Mouse (Mus musculus) liver, embryonic 13.5 days (tissue): ENCODE measurements around the gene Nrbf2. TPM values are rescaled to one million over a fixed set of nuclear protein-coding genes. Genes with fewer than 3 reads are reported as not detected.

Experiments used
- ATAC-seq: fragments of 200-750 bp; cut with Nextera tagmentation; 2 replicates; pipeline ENCODE4 v1.8.0; 2017; ENCODE audit warnings: low read depth, mild to moderate bottlenecking, moderate number of reproducible peaks, moderate library complexity
- DNase-seq: peaks from one replicate; pipeline ENCODE4 v3.0.0; 2022
- H3K27ac ChIP-seq: fragments of 300-500 bp; sonication (generic); 2 replicates; pipeline ENCODE4 v1.5.1; 2015; ENCODE audit warnings: moderate library complexity, mild to moderate bottlenecking, inconsistent platforms
- H3K27me3 ChIP-seq: fragments of 300-500 bp; sonication (generic); 2 replicates; pipeline ENCODE4 v1.6.1; 2015; ENCODE audit warnings: mild to moderate bottlenecking, inconsistent platforms
- H3K36me3 ChIP-seq: fragments of 300-500 bp; sonication (generic); 2 replicates; pipeline ENCODE4 v1.6.1; 2015; ENCODE audit warnings: mild to moderate bottlenecking, inconsistent platforms
- H3K4me1 ChIP-seq: fragments of 300-500 bp; sonication (generic); replicated peaks from 2 replicates; pipeline ENCODE4 v1.6.1; 2015; ENCODE audit warnings: inconsistent platforms
- H3K4me2 ChIP-seq: fragments of 300-500 bp; sonication (generic); 2 replicates; pipeline ENCODE4 v1.6.1; 2015; ENCODE audit warnings: inconsistent platforms, mild to moderate bottlenecking, moderate library complexity
- H3K4me3 ChIP-seq: fragments of 300-500 bp; sonication (generic); replicated peaks from 2 replicates; pipeline ENCODE4 v1.5.1; 2015; ENCODE audit warnings: mild to moderate bottlenecking, inconsistent platforms
- H3K9ac ChIP-seq: fragments of 300-500 bp; sonication (generic); 2 replicates; pipeline ENCODE4 v1.6.1; 2015; ENCODE audit warnings: mild to moderate bottlenecking, inconsistent platforms
- H3K9me3 ChIP-seq: fragments of 300-500 bp; sonication (generic); replicated peaks from 2 replicates; pipeline ENCODE4 v1.6.1; 2016; ENCODE audit warnings: inconsistent platforms
- WGBS: fragments of 180-500 bp; shearing (Covaris S2); methylation state at CpG from one replicate; pipeline ENCODE4 v1.1.7; 2015; ENCODE audit not compliant: insufficient replicate concordance; 5-methylcytosine and 5-hydroxymethylcytosine counted together
- polyA plus RNA-seq: library from polyadenylated mRNA; unstranded; fragments of >200 nt; fragmentation: Nextera tagmentation; extraction: Ambion mirVana; gene quantifications from 2 replicates; pipeline ENCODE4 v1.2.1, GENCODE M21; 2015

Gene Nrbf2
- polyA plus RNA-seq, 1 experiment from 2014 or later, result 19.2 TPM

DNA sequence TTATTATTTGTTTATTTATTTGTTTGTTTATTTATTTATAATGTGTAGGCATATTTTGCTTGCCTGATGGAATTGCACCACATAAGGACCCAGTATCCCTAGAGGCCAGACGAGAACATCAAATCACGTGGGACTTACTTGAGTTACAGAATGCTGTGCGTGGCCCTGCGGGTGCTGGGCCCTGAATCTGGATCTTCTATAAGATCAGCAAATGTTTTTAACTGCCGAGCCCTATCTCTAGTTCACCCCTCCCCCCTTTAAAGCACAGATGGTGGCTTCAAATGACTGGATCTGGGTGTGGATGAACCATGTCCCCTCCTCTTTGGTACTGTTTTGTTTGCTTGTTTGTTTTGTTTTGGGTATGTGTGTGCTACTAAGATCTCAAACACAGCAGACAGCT lies 10.2 kb upstream of the Nrbf2 start:
- Histone ChIP-seq H3K4me2 (no peak overlapping the region), H3K9ac (no peak overlapping the region), H3K9me3 (no peaks in the 10 kb centered on the region), H3K27me3 (no peaks in the 10 kb centered on the region), H3K27ac (peak overlapping the region; percentile 85), H3K36me3 (no peaks in the 10 kb centered on the region), H3K4me1 (peaks cover 41% of the 10 kb centered on the region), H3K4me3 (no peak overlapping the region)
- no peak for DNase-seq
- peak; percentile 42; the same call in 1 of the 2 replicates for ATAC-seq
- 26% methylated on average over 5 of the region's 5 CpGs for WGBS

DNA sequence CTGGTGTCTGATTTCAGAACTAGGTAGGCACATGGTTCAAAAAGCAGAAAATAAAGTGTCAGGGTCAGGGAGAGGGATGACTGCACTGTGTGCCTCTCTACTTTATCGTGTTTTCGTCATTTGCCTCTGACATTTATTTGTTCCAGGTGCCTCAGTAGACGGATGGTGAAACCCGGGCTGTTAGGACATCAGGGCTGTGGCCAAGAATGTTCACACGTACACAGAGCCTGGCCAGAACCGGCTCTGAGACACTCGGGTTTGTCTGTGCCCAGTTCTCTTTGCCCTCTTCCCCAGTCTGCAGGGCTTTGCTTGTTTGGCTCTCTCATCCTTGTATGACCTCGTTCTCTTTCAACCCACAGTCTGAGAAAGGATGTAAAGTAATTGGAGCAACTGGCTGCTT lies 6.0 kb upstream of the Nrbf2 start:
- H3K27me3 ChIP-seq, result no peaks in the 10 kb centered on the region
- no peak for DNase-seq
- WGBS, result 54% methylated on average over 8 of the region's 8 CpGs
- H3K9me3 ChIP-seq, result no peaks in the 10 kb centered on the region
- H3K4me2 ChIP-seq, result no peak overlapping the region
- no peak for ATAC-seq
- H3K36me3 ChIP-seq, result no peaks in the 10 kb centered on the region
- H3K4me3 ChIP-seq, result no peak overlapping the region
- no peak overlapping the region for H3K9ac ChIP-seq
- H3K4me1 ChIP-seq, result peaks cover 13% of the 10 kb centered on the region
- H3K27ac ChIP-seq, result no peak overlapping the region

DNA sequence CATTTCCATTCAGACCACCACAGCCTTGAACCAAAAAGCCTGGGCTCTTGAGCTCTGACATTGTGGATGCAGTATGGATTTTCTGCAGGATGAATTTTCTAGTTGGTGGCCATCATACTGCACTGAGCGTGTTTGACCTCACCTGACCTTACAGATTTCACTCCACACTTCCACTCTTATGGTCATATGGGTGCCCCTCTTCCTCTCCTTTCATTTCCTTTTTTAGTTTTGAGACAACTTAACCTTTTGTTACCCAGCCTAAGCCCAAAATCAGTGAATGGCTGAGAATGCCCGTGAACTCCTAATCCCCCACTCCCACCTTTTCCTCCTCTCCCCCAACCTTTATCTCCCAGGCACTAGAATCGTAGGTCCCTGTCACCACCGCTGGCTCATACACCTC lies 5.5 kb upstream of the Nrbf2 start:
- peaks cover 11% of the 10 kb centered on the region for H3K4me1 ChIP-seq
- ATAC-seq (no peak), DNase-seq (no peak)
- WGBS, result 63% methylated on average over 4 of the region's 4 CpGs
- H3K27ac ChIP-seq, result no peak overlapping the region
- H3K9me3 ChIP-seq, result no peaks in the 10 kb centered on the region
- H3K36me3 ChIP-seq, result no peaks in the 10 kb centered on the region
- H3K9ac ChIP-seq, result no peak overlapping the region
- H3K27me3 ChIP-seq, result no peaks in the 10 kb centered on the region
- H3K4me3 ChIP-seq, result no peak overlapping the region
- H3K4me2 ChIP-seq, result no peak overlapping the region

DNA sequence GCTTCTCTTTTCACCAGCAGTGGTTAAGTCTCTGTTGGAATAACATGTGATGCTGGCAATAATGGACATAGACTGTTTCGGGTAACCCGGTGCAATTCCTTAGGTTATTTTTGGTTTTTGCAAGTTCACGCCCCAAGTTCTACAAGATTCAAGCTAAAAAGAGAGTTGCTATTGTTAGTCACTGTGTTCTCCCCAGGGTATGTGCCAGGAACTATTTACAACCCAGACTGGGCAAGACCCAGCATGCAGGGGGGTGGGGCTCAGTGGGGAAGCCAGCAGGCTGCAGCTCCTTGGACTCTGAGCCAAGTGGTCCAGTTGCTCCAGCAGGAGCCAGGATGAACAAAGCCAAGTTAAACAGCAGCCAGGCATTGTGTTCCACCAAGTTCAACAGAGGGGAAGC lies 2.8 kb upstream of the Nrbf2 start:
- H3K27ac ChIP-seq, result no peak overlapping the region
- no peak for ATAC-seq

DNA sequence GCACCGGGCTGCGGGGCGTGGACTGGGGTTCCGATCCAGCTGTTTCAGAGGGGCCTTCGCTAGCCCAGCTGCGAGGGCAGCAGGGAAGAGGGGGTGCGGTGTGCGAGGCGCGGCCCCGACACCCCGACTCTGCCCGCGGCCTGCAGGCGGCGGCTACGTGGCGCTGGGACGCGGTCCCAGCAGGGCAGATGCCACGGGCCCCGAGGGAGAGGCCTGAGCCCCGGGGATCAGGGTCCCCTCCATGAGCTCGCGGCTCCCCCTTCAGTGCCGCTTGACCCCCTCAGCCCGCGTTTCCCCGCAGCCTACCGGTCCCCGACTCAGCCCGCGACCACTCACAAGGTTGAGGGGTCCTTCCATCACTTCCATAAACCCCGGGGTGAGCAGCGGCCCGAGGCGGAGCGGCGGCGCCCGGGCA lies 337 bp downstream of the Nrbf2 start:
- peak; percentile 76 for ATAC-seq
- H3K36me3 ChIP-seq, result no peaks in the 10 kb centered on the region
- peak overlapping the region; percentile 73; the same call in 1 of the 2 replicates for H3K27ac ChIP-seq
- peak overlapping the region; percentile 88 for H3K4me3 ChIP-seq
- H3K4me1 ChIP-seq, result peaks cover 38% of the 10 kb centered on the region
- H3K9me3 ChIP-seq, result no peaks in the 10 kb centered on the region
- WGBS, result under 1% methylated on average over 41 of the region's 41 CpGs
- no peak for DNase-seq
- peak overlapping the region; percentile 93 for H3K4me2 ChIP-seq
- H3K9ac ChIP-seq, result peak overlapping the region; percentile 94
- no peaks in the 10 kb centered on the region for H3K27me3 ChIP-seq

More for the DNA sequence above, 2.8 kb upstream of the Nrbf2 start:
- Histone ChIP-seq H3K4me3 (no peak overlapping the region), H3K9ac (no peak overlapping the region), H3K36me3 (no peaks in the 10 kb centered on the region), H3K4me1 (peaks cover 21% of the 10 kb centered on the region), H3K4me2 (no peak overlapping the region), H3K9me3 (no peaks in the 10 kb centered on the region), H3K27me3 (no peaks in the 10 kb centered on the region)
- WGBS, result 82% methylated on average over 3 of the region's 3 CpGs
- DNase-seq, result no peak

DNA sequence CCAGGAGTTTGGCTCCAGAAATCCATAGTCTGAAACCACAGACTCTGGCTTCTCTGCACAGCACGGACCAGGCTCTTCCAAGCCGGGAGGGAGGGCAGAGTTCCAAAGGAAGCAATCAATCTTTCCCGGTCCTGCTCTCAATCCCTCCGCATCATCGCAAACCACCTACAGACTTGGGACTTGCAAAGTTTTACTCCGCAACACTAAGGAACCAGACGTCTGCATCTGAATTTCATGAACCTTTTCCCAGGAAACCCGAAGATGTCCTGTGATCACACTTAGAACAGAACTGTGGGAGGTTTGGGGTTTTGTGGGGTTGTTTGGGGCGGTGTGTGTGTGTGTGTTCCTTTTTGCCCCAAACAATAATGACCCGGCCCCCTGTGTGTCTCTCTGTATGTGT lies 794 bp downstream of the Nrbf2 start:
- peak overlapping the region; percentile 73; the same call in 1 of the 2 replicates for H3K27ac ChIP-seq
- 2% methylated on average over 10 of the region's 10 CpGs for WGBS
- no peaks in the 10 kb centered on the region for H3K27me3 ChIP-seq
- ATAC-seq (no peak), DNase-seq (no peak)
- peak overlapping the region; percentile 93 for H3K4me2 ChIP-seq
- H3K9me3 ChIP-seq, result no peaks in the 10 kb centered on the region
- H3K4me1 ChIP-seq, result peaks cover 38% of the 10 kb centered on the region
- peak overlapping the region; percentile 94 for H3K9ac ChIP-seq
- peak overlapping the region; percentile 88 for H3K4me3 ChIP-seq
- H3K36me3 ChIP-seq, result no peaks in the 10 kb centered on the region

DNA sequence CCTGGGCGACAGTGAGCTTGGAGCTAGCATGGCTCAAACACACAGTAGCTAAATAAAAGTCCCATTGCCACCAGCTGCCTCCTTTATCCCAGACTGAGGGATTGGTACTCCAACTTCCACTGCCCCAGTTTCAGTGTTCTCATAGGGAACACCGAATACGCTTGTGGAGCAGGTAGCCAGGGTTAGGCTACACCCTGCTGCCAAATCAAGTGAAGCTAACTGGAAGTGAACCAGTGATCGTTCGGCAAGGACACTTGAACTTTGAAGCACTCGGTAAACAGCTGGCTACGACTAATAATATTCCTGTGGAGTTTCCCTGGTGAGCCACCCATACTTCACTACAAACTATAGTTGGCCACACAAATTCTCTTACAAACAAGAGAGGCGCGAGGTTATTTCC lies 1.6 kb downstream of the Nrbf2 start:
- ATAC-seq (no peak), DNase-seq (no peak)
- H3K4me2 ChIP-seq, result peak overlapping the region; percentile 93
- no peaks in the 10 kb centered on the region for H3K9me3 ChIP-seq
- peak overlapping the region; percentile 88 for H3K4me3 ChIP-seq
- H3K4me1 ChIP-seq, result peaks cover 40% of the 10 kb centered on the region
- no peak overlapping the region for H3K27ac ChIP-seq
- no peaks in the 10 kb centered on the region for H3K36me3 ChIP-seq
- no peaks in the 10 kb centered on the region for H3K27me3 ChIP-seq
- H3K9ac ChIP-seq, result peak overlapping the region; percentile 94
- WGBS, result 77% methylated on average over 9 of the region's 9 CpGs

DNA sequence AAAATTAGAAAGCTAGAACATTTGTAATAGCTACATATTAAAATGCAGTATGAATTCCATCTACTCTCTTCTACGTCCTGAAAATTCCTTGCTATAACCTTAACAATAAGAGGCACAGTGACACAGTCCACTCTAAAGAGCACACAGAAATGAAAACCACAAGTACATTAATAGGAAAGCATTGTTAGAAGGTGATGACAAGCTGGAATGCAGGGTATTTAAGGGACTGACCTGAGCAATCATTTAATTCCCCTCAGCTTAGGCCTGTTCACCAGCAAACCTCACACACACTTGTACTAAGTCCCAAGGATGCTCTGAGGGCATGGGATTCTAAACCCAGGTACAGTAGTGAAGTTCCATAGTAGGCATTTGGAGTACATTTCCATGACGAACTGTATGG lies 2.6 kb downstream of the Nrbf2 start:
- no peaks in the 10 kb centered on the region for H3K36me3 ChIP-seq
- no peaks in the 10 kb centered on the region for H3K27me3 ChIP-seq
- 77% methylated on average over 2 of the region's 2 CpGs for WGBS
- 0 out of 2 replicates have a peak overlapping the region, but pooled peaks have one; percentile 88 for H3K4me3 ChIP-seq
- H3K9me3 ChIP-seq, result no peaks in the 10 kb centered on the region
- no peak for DNase-seq
- peak overlapping the region; percentile 94; the same call in 1 of the 2 replicates for H3K9ac ChIP-seq
- peak overlapping the region; percentile 93 for H3K4me2 ChIP-seq
- H3K27ac ChIP-seq, result no peak overlapping the region
- peaks cover 43% of the 10 kb centered on the region for H3K4me1 ChIP-seq
- no peak for ATAC-seq

DNA sequence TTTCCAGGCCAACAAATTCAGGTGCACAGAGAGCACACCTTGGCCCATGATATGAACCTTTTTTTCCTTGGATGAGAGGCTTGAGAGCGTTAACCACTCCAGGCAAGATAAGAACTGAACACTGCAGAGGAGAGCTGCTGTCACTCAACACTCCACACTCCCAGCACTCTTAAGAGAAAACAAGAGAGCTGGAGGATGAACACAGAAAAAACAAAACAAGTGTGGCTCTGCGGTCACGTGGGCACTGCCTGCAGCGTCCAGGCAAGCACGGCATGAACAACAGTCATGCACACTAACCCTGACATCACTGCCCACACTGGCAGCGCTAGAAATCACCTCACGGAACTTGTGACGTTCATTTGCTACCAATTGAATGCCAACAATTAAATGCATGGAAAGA lies 3.3 kb downstream of the Nrbf2 start:
- peaks cover 43% of the 10 kb centered on the region for H3K4me1 ChIP-seq
- no peak for ATAC-seq
- 0 out of 2 replicates have a peak overlapping the region, but pooled peaks have one; percentile 9 for H3K4me2 ChIP-seq
- WGBS, result 51% methylated on average over 8 of the region's 8 CpGs
- H3K4me3 ChIP-seq, result no peak overlapping the region
- H3K9me3 ChIP-seq, result no peaks in the 10 kb centered on the region
- DNase-seq, result no peak
- no peak overlapping the region for H3K27ac ChIP-seq
- H3K27me3 ChIP-seq, result no peaks in the 10 kb centered on the region
- H3K36me3 ChIP-seq, result no peaks in the 10 kb centered on the region
- no peak overlapping the region for H3K9ac ChIP-seq

DNA sequence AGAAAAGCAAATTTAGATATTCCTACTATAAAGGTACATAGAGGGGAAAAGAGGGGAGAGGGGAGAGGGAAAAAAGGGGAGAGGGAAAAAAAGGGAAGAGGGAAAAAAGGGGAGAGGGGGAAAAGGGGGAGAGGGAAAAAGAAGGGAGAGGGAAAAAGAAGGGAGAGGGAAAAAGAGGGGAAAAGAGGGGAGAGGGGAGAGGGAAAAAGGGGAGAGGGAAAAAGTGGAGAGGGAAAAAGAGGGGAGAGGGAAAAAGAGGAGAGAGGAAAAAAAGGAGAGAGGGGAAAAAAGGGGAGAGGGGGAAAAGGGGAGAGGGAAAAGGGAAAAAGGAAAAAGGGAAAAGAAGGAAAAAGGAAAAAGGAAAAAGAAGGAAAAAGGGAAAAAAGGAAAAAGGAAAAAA lies 9.2 kb downstream of the Nrbf2 start:
- Histone ChIP-seq H3K4me3 (no peak overlapping the region), H3K4me1 (peaks cover 8% of the 10 kb centered on the region; the same call in 1 of the 2 replicates), H3K27ac (no peak overlapping the region), H3K9ac (no peak overlapping the region), H3K4me2 (no peak overlapping the region), H3K27me3 (no peaks in the 10 kb centered on the region), H3K9me3 (no peaks in the 10 kb centered on the region), H3K36me3 (peaks cover 33% of the 10 kb centered on the region)
- ATAC-seq, result no peak
- DNase-seq, result no peak

DNA sequence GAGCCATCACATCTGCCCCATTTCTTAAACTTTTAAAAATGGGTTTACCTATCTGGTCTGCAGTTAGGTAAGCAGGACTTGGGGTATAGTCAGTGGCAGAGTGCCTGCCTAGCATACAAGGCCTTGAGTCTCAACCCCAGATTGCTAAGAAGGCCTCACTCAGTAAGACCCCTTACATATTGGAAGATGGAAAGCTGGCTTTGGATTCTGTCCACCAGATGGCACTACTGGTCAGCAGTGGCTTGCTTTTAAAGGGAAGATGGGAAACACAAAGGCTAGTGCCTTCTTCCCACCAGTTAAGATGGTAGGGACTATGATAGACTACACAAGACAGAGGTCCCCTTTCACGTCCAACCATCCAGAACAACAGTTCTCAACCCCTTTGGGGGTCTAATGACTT lies 20.3 kb downstream of the Nrbf2 start:
- no peak for ATAC-seq
- WGBS, result 19% methylated on average over 1 of the region's 1 CpGs

DNA sequence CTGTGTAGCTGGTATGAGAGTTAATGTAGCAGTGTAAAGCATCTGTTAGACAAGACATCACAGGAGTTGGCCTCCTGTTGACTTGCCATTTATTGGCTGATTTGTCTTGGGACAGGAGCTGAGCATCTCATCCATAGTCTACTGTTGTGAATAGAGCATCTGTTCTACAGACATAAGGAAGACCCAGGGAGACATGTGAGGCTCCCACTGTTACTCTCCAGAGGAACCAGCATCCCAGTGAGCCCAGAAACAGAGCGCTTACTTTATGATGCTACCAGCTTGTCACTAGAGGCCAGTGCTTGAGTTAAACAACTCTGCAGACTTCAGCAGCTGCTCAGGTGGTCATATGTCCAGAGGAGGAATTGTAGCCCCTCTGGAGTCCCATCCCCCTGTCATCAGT lies 32.0 kb downstream of the Nrbf2 start:
- no peak overlapping the region for H3K4me3 ChIP-seq
- ATAC-seq, result no peak
- H3K27ac ChIP-seq, result no peak overlapping the region
- WGBS, result 92% methylated on average over 1 of the region's 1 CpGs
- H3K36me3 ChIP-seq, result peaks cover 59% of the 10 kb centered on the region
- no peaks in the 10 kb centered on the region for H3K9me3 ChIP-seq
- DNase-seq, result no peak
- no peaks in the 10 kb centered on the region for H3K27me3 ChIP-seq
- no peaks in the 10 kb centered on the region for H3K4me1 ChIP-seq
- no peak overlapping the region for H3K9ac ChIP-seq
- no peak overlapping the region for H3K4me2 ChIP-seq

More for the DNA sequence above, 20.3 kb downstream of the Nrbf2 start:
- Histone ChIP-seq H3K36me3 (peaks cover 32% of the 10 kb centered on the region), H3K4me1 (no peaks in the 10 kb centered on the region), H3K4me2 (no peak overlapping the region), H3K9ac (no peak overlapping the region), H3K4me3 (no peak overlapping the region), H3K27me3 (no peaks in the 10 kb centered on the region), H3K27ac (no peak overlapping the region), H3K9me3 (no peaks in the 10 kb centered on the region)
- DNase-seq, result peak; percentile 9
